Mouse (Mus musculus) embryonic facial prominence, embryonic 14.5 days (tissue): ENCODE measurements around the gene Ubiad1. TPM values are rescaled to one million over a fixed set of nuclear protein-coding genes. Genes with fewer than 3 reads are reported as not detected.

Experiments used
- ATAC-seq: fragments of 200-750 bp; cut with Nextera tagmentation; 2 replicates; pipeline ENCODE4 v1.8.0; 2017; ENCODE audit warnings: low read depth, moderate number of reproducible peaks, moderate TSS enrichment
- DNase-seq: peaks from one replicate; pipeline ENCODE4 v3.0.0-alpha.2; 2015; ENCODE audit warnings: low spot score
- H3K27ac ChIP-seq: fragments of 300-500 bp; sonication (generic); replicated peaks from 2 replicates; pipeline ENCODE4 v1.5.1; 2014; ENCODE audit warnings: low read depth, mild to moderate bottlenecking, low read length, moderate library complexity
- H3K27me3 ChIP-seq: fragments of 300-500 bp; sonication (generic); replicated peaks from 2 replicates; pipeline ENCODE4 v1.6.1; 2014; ENCODE audit warnings: low read length; ENCODE audit not compliant: control insufficient read depth, insufficient read depth
- H3K36me3 ChIP-seq: fragments of 300-500 bp; sonication (generic); 2 replicates; pipeline ENCODE4 v1.6.1; 2014; ENCODE audit warnings: low read length, mixed read lengths; ENCODE audit not compliant: control insufficient read depth, insufficient read depth
- H3K4me1 ChIP-seq: fragments of 300-500 bp; sonication (generic); 2 replicates; pipeline ENCODE4 v1.6.1; 2014; ENCODE audit warnings: antibody characterized with exemption, low read length; ENCODE audit not compliant: control insufficient read depth, insufficient read depth
- H3K4me2 ChIP-seq: fragments of 300-500 bp; sonication (generic); 2 replicates; pipeline ENCODE4 v1.6.1; 2014; ENCODE audit warnings: low read depth, mild to moderate bottlenecking, low read length, moderate library complexity, mixed read lengths
- H3K4me3 ChIP-seq: fragments of 300-500 bp; sonication (generic); 2 replicates; pipeline ENCODE4 v1.5.1; 2014; ENCODE audit warnings: low read depth, mild to moderate bottlenecking, low read length
- H3K9ac ChIP-seq: fragments of 300-500 bp; sonication (generic); 2 replicates; pipeline ENCODE4 v1.6.1; 2014; ENCODE audit warnings: low read depth, mild to moderate bottlenecking, low read length, moderate library complexity, mixed read lengths
- H3K9me3 ChIP-seq: fragments of 300-500 bp; sonication (generic); 2 replicates; pipeline ENCODE4 v1.6.1; 2016; ENCODE audit warnings: low read length; ENCODE audit not compliant: control insufficient read depth
- WGBS: fragments of 180-500 bp; shearing (Covaris S2); extraction: QIAGEN DNeasy Blood & Tissue Kit; methylation state at CpG from one replicate; pipeline ENCODE4 v1.1.7; 2014; 5-methylcytosine and 5-hydroxymethylcytosine counted together
- polyA plus RNA-seq: library from polyadenylated mRNA; unstranded; fragments of >200 nt; fragmentation: Nextera tagmentation; extraction: Ambion mirVana; gene quantifications from 2 replicates; pipeline ENCODE4 v1.2.1, GENCODE M21; 2014

Gene Ubiad1
- polyA plus RNA-seq, 1 experiment from 2014 or later: 13.3 TPM

DNA sequence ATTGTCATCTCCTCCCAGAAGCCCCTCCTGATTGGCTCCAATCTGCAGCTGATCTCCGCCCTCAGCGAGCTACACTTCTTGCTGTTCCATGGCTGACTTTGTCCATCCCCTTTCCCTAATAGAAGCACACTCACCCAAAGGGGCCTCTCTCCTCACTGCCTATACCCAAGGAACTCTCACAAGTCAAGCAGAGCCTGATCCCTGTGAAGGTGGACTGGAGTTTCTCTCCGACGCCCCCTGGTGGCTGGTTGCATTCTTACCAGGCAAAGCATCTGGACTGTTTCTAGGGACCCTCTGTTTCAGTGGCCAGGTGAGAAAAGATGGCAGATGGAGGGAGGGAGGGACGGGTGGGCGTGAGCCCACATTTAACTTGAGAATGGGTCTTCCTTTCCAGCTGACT lies 14.9 kb downstream of the Ubiad1 start:
- Histone ChIP-seq H3K27me3 (no peaks in the 10 kb centered on the region), H3K4me2 (no peak overlapping the region), H3K27ac (no peak overlapping the region), H3K4me1 (no peaks in the 10 kb centered on the region), H3K9me3 (no peaks in the 10 kb centered on the region), H3K36me3 (no peaks in the 10 kb centered on the region), H3K4me3 (no peak overlapping the region), H3K9ac (no peak overlapping the region)
- DNase-seq (peak; percentile 60), ATAC-seq (0 out of 2 replicates have a peak, but pooled peaks have one; percentile 42)
- WGBS: 22% methylated on average over 6 of the region's 6 CpGs

DNA sequence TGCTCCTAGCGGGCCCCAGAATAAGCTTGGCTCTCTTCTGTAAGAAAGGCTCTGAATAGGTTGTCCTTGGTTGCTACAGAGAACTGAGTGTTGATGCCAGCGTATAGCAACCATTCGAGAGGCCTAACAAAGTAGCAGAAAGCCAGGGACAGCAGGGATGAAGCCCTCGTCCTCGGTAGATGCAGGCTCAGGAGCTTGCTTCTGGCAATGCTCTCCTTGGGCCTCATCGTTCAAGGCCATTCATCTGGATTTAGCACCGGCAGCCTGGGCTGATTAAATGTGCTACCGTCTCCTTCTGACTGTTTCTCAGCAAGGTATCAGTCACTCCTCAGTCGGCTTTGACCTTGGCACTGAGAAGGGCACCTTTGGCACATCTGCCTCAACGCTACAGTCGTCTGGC lies 15.4 kb downstream of the Ubiad1 start:
- no peak overlapping the region for H3K27ac ChIP-seq
- no peaks in the 10 kb centered on the region for H3K4me1 ChIP-seq
- no peak overlapping the region for H3K4me2 ChIP-seq
- H3K4me3 ChIP-seq: no peak overlapping the region
- 83% methylated on average over 11 of the region's 11 CpGs for whole genome bisulfite sequencing
- ATAC-seq (no peak), DNase-seq (no peak)
- no peak overlapping the region for H3K9ac ChIP-seq
- H3K9me3 ChIP-seq: no peaks in the 10 kb centered on the region
- no peaks in the 10 kb centered on the region for H3K36me3 ChIP-seq
- no peaks in the 10 kb centered on the region for H3K27me3 ChIP-seq

DNA sequence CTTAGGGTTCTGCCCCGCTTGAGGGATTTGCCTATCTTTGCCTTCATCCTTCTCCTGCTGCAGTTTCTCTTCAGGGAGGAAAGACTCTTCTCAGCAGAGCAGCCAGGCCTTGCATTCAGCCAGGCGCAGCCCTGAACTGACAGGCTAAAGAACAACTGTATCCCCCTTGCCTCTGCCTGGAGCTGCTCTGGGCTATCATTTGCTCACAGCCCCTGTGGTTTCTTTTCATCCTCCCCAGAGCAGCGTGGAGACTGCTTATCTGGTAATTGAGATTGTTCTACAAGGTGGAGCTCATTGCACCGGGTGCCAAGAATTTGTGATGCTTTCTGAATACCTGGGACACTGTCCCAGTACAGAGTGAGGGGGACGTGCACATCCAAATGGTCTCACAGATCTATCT lies 16.0 kb downstream of the Ubiad1 start:
- DNase-seq: no peak
- Histone ChIP-seq H3K4me3 (no peak overlapping the region), H3K9me3 (no peaks in the 10 kb centered on the region), H3K9ac (no peak overlapping the region), H3K4me2 (no peak overlapping the region), H3K36me3 (no peaks in the 10 kb centered on the region), H3K4me1 (no peaks in the 10 kb centered on the region), H3K27ac (no peak overlapping the region), H3K27me3 (no peaks in the 10 kb centered on the region)
- WGBS: 78% methylated on average over 5 of the region's 5 CpGs
- no peak for ATAC-seq

DNA sequence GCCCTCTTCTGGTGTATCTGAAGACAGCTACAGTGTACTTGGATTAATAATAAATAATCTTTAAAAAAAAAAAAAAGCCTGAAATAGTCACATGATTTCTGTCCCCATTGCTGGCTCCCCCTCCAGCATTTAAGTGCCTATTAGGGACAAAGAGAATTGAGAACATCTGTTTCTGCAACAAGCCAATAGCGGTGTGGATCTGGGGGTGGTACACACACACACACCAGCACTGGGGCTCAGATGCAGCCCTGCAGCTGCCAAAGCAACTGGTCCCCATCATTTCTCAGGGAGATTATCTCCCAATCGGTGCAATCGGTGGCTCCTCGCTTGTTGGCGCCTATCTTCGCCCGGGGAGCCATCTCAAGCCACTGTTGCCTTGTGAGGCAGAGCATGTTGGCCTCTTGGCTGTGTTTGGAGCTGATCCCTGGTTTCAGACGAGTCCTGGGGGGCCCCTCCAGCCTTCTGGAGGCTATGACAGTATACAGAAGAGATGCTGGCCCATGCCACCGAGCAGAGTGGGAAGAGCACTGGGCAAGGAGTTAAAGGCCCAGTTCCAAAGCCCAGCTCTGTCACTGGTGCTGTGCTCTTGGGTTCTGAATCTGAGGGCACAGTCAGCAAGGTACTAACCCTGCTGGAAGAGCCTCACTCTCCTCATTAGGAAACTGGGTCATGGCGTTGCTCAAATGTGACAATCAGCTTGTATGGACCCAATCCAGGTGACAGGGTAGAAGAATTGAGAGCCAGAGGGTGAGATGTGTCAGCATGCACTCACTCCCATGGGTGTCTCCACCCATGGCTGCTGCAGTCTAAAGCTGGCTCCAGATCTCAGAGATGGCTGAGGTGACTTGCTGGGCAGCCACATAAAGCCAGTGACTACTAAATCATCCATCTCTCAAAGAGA lies 17.4 kb downstream of the Ubiad1 start:
- no peaks in the 10 kb centered on the region for H3K9me3 ChIP-seq
- H3K27ac ChIP-seq: no peak overlapping the region
- H3K4me2 ChIP-seq: no peak overlapping the region
- DNase-seq (no peak), ATAC-seq (no peak)
- no peak overlapping the region for H3K9ac ChIP-seq
- no peaks in the 10 kb centered on the region for H3K27me3 ChIP-seq
- H3K4me3 ChIP-seq: no peak overlapping the region
- no peaks in the 10 kb centered on the region for H3K4me1 ChIP-seq
- H3K36me3 ChIP-seq: no peaks in the 10 kb centered on the region
- 55% methylated on average over 10 of the region's 10 CpGs for WGBS

DNA sequence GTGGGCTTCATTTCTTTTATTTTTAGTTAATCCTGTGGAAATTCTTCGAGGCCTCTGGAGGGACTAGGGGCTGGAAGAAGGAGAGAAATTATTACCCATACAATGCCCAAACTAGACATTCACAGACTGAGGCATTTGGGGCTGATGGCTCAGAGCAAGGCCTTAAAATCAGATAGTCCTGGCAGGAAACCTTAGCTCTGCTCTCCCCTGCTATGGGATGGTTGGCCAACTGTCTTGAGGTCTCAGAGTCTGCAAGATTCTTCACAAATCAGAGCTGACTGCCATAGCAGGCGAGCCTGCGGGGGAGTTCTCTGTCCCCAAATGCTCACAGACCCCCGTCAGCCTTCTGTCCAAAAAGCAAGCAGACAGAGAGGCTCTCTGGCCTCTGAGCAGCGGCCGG lies 27.0 kb downstream of the Ubiad1 start:
- peaks cover 16% of the 10 kb centered on the region; the same call in 1 of the 2 replicates for H3K27me3 ChIP-seq
- no peaks in the 10 kb centered on the region for H3K4me1 ChIP-seq
- no peaks in the 10 kb centered on the region for H3K36me3 ChIP-seq
- 65% methylated on average over 6 of the region's 6 CpGs for WGBS
- H3K4me2 ChIP-seq: no peak overlapping the region
- no peak overlapping the region for H3K27ac ChIP-seq
- no peak overlapping the region for H3K4me3 ChIP-seq
- no peak for ATAC-seq
- no peaks in the 10 kb centered on the region for H3K9me3 ChIP-seq
- no peak for DNase-seq
- no peak overlapping the region for H3K9ac ChIP-seq

DNA sequence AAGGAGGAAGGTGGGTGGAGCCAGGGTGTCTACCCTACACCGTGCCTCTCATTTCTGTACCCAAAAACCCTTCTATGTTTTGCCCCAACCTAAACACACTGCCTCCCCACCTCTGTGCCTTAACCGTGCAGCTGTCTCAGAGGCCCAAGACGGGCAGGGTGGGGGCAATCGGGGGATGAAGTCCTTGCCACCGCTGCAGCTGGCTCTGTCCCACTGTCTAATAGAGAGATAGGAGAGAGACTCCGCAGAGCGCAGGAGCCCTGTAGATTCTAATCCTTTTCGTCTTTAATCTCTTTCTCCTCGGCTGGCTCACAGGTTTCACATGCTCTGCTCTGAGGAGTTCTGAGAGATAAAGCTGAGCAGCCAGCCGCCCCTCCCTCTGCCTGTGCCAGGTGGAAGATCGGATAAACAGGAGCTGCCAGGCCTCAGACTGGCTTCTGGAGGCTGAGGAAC lies 27.5 kb downstream of the Ubiad1 start:
- Histone ChIP-seq H3K4me3 (no peak overlapping the region), H3K27me3 (peaks cover 16% of the 10 kb centered on the region; the same call in 1 of the 2 replicates), H3K9me3 (no peaks in the 10 kb centered on the region), H3K9ac (no peak overlapping the region), H3K4me2 (no peak overlapping the region), H3K4me1 (no peaks in the 10 kb centered on the region), H3K27ac (no peak overlapping the region), H3K36me3 (no peaks in the 10 kb centered on the region)
- ATAC-seq (peak; percentile 44; the same call in 1 of the 2 replicates), DNase-seq (no peak)
- 41% methylated on average over 11 of the region's 11 CpGs for WGBS

DNA sequence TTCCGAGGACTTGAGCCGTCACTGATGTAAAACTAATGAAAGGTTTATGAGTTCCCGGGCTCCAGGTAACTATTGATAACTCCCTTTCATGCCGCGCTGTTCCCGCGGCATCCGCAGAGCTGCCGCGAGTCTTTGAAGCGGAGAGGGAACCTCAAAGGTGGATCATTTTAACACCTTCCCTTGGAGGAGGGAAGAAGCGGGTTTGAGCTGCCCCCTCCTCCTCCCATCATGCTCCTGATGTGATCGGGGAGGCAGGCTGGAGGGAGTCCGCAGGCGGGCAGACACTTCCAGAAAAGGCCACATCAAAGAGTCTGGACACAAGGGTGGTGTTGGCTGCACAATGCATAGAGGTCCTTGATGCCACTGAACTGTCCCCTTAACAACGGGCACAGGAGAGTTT lies 29.0 kb downstream of the Ubiad1 start:
- WGBS: 18% methylated on average over 16 of the region's 16 CpGs
- Histone ChIP-seq H3K9me3 (no peaks in the 10 kb centered on the region), H3K9ac (no peak overlapping the region), H3K27me3 (peaks cover 16% of the 10 kb centered on the region; the same call in 1 of the 2 replicates), H3K4me3 (no peak overlapping the region), H3K27ac (no peak overlapping the region), H3K36me3 (no peaks in the 10 kb centered on the region), H3K4me1 (no peaks in the 10 kb centered on the region), H3K4me2 (peak overlapping the region; percentile 20; the same call in 1 of the 2 replicates)
- DNase-seq (no peak), ATAC-seq (no peak)

DNA sequence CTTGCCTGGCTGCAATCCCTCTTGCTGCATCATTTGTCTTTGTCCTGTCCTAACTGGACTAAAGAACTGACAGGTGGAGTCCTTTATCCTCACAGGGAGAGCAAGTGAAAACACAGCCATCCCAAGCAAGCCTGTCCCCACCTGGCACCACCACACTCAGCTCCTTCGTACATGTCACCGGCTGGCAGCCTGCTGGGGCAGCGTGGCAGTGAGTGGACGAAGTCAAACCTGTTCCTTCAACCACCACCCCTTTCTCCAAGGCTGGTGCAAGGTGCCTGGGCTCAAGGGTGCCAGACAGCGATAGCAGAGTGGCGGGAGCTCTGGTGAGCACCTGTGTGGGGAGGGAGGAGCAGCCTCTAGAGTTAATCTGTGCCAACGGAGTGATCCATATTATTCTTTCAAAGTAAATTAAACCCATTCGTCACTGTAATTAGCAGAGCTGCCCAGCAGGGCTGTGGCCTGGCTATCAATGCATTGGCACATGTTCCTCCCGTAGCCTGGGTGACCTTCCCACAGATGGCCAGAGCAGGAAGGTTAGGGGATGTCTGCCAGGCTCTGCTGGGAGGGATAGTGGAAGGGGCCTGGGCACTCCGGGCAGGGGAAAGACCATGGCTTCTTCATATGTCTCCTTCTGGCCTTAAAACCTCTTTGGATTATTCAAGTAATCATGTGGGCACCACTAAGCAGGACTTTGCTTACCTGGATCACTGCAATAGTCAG lies 36.2 kb downstream of the Ubiad1 start:
- WGBS: 68% methylated on average over 10 of the region's 10 CpGs
- Histone ChIP-seq H3K4me2 (no peak overlapping the region), H3K4me1 (no peaks in the 10 kb centered on the region; the same call in 1 of the 2 replicates), H3K36me3 (no peaks in the 10 kb centered on the region), H3K9me3 (no peaks in the 10 kb centered on the region), H3K27ac (no peak overlapping the region), H3K9ac (no peak overlapping the region), H3K27me3 (peaks cover 37% of the 10 kb centered on the region), H3K4me3 (no peak overlapping the region)
- DNase-seq (no peak), ATAC-seq (no peak)
